Mouse (Mus musculus): ENCODE data around the gene Atp8b4.

- no peak for TF ChIP-seq CTCF (IDR thresholded peaks at IDR 0.05; ENCODE audit: insufficient read depth, low read depth, low read length)
- TF ChIP-seq POLR2A (IDR thresholded peaks at IDR 0.05; ENCODE audit: insufficient read depth, low read depth, low read length) = no peak
Measured at GRCm38 (mm10) chr2:126540390-126540925, 40.0 kb upstream of the Atp8b4 start.
